Mouse (Mus musculus) hematopoietic stem cell, adult 5-6 weeks (primary cell): ENCODE measurements around the gene Fam57b. TPM values are rescaled to one million over a fixed set of nuclear protein-coding genes. Genes with fewer than 3 reads are reported as not detected.

Source experiments
- total RNA-seq: library from RNA; stranded (forward); fragments of 172-1452, 232-1000 nt; gene quantifications from 2 replicates; pipeline ENCODE4 v1.2.3, GENCODE M21; 2017

Gene Fam57b
- total RNA-seq, 1 experiment from 2014 or later: not detected

Other genes with a start within 250 kb of the Fam57b start
- gene Eif3c, start 231.3 kb upstream of the Fam57b start, total RNA-seq: 187 and 207 TPM in 2 replicates
- 24.8 and 26.0 TPM in 2 replicates for gene Apobr, start 212.7 kb upstream of the Fam57b start, total RNA-seq
- 26.1 and 57.4 TPM in 2 replicates for gene Cln3, start 211.9 kb upstream of the Fam57b start, total RNA-seq
- gene Il27, start 202.7 kb upstream of the Fam57b start, total RNA-seq: 3.2 and 3.6 TPM in 2 replicates
- 6.2 and 6.6 TPM in 2 replicates for gene Nupr1, start 166.8 kb upstream of the Fam57b start, total RNA-seq
- gene Sgf29, start 148.4 kb upstream of the Fam57b start, total RNA-seq: 33.2 and 46.9 TPM in 2 replicates
- gene Sult1a1, start 121.2 kb upstream of the Fam57b start, total RNA-seq: 8.2 and 17.1 TPM in 2 replicates
- 73.1 and 88.6 TPM in 2 replicates for gene Bola2, start 102.3 kb upstream of the Fam57b start, total RNA-seq
- 4.1 and 6.3 TPM in 2 replicates for gene Slx1b, start 101.9 kb upstream of the Fam57b start, total RNA-seq
- gene Coro1a, start 89.9 kb upstream of the Fam57b start, total RNA-seq: 352 and 456 TPM in 2 replicates
- gene Mapk3, start 38.1 kb upstream of the Fam57b start, total RNA-seq: 32.4 and 35.8 TPM in 2 replicates
- 3.3 and 16.4 TPM in 2 replicates for gene Gdpd3, start 31.3 kb upstream of the Fam57b start, total RNA-seq
- 50.3 and 74.9 TPM in 2 replicates for gene Ypel3, start 20.7 kb upstream of the Fam57b start, total RNA-seq
- gene Tbx6, start 16.2 kb upstream of the Fam57b start, total RNA-seq: 0.25 TPM in 1 of 2 replicates, not detected in the other
- 119 and 131 TPM in 2 replicates for gene Ppp4c, start 5.2 kb upstream of the Fam57b start, total RNA-seq
- gene 4930451I11Rik, start 34.0 kb downstream of the Fam57b start, total RNA-seq: not detected in 2 replicates
- not detected in 2 replicates for gene Doc2a, start 49.7 kb downstream of the Fam57b start, total RNA-seq
- gene Hirip3, start 64.3 kb downstream of the Fam57b start, total RNA-seq: 128 and 398 TPM in 2 replicates
- gene Ino80e, start 64.7 kb downstream of the Fam57b start, total RNA-seq: 33.2 and 35.6 TPM in 2 replicates
- gene Taok2, start 87.0 kb downstream of the Fam57b start, total RNA-seq: 31.7 and 32.7 TPM in 2 replicates
- 14.5 and 25.6 TPM in 2 replicates for gene Tmem219, start 125.2 kb downstream of the Fam57b start, total RNA-seq
- 9.3 and 15.8 TPM in 2 replicates for gene Kctd13, start 131.2 kb downstream of the Fam57b start, total RNA-seq
- not detected in 2 replicates for gene Asphd1, start 151.9 kb downstream of the Fam57b start, total RNA-seq
- gene Sez6l2, start 152.9 kb downstream of the Fam57b start, total RNA-seq: 0.25 and 0.63 TPM in 2 replicates
- 33.1 and 56.3 TPM in 2 replicates for gene Cdipt, start 178.2 kb downstream of the Fam57b start, total RNA-seq
- gene Cdiptos, start 178.4 kb downstream of the Fam57b start, total RNA-seq: 1.6 and 2.3 TPM in 2 replicates
- 26.2 and 39.0 TPM in 2 replicates for gene Mvp, start 217.0 kb downstream of the Fam57b start, total RNA-seq
- gene Pagr1b, start 218.8 kb downstream of the Fam57b start, total RNA-seq: not detected in 2 replicates
- gene Pagr1a, start 219.7 kb downstream of the Fam57b start, total RNA-seq: 3.7 and 9.9 TPM in 2 replicates
- 35.6 and 38.7 TPM in 2 replicates for gene Gm42742, start 223.4 kb downstream of the Fam57b start, total RNA-seq
- 0.30 and 0.69 TPM in 2 replicates for gene Prrt2, start 223.5 kb downstream of the Fam57b start, total RNA-seq
- gene Maz, start 229.4 kb downstream of the Fam57b start, total RNA-seq: 53.3 and 65.4 TPM in 2 replicates
- gene Kif22, start 244.8 kb downstream of the Fam57b start, total RNA-seq: 74.5 and 90.1 TPM in 2 replicates